Mouse (Mus musculus) A20 (cell line): Measurements from ENCODE around the gene Itpkc.

Source experiments
- DNase-seq: peaks from one replicate; pipeline ENCODE4 v3.0.0-alpha.2; 2011; ENCODE audit warnings: low read depth, low spot score

The Itpkc gene

GRCm38 (mm10) chr7:27165007-27165655, 63.3 kb downstream of the Itpkc start:
- no peak for DNase-seq

GRCm38 (mm10) chr7:27164112-27164947, 64.1 kb downstream of the Itpkc start:
- no peak for DNase-seq

GRCm38 (mm10) chr7:27163450-27163805, 65.0 kb downstream of the Itpkc start:
- no peak for DNase-seq

GRCm38 (mm10) chr7:27162780-27163449, 65.5 kb downstream of the Itpkc start:
- DNase-seq, result no peak

- DNase-seq, result no peak
Observed at GRCm38 (mm10) chr7:27161744-27162143, 66.7 kb downstream of the Itpkc start.

- DNase-seq, result no peak
Observed at GRCm38 (mm10) chr7:27160921-27161320, 67.5 kb downstream of the Itpkc start.

- DNase-seq, result peak; percentile 80
Observed at GRCm38 (mm10) chr7:27159882-27160281, 68.6 kb downstream of the Itpkc start.

- DNase-seq, result no peak
Observed at GRCm38 (mm10) chr7:27159256-27159655, 69.2 kb downstream of the Itpkc start.

GRCm38 (mm10) chr7:27158171-27158570, 70.3 kb downstream of the Itpkc start:
- DNase-seq, result no peak
